Mouse (Mus musculus) thymus, postnatal 14 days (tissue): ENCODE measurements around the gene Tlr9.

ENCODE experiments used
- DNase-seq: peaks from one replicate; pipeline ENCODE4 v3.0.0; 2021

The Tlr9 gene

GRCm38 (mm10) chr9:106203990-106204851 lies 18.2 kb upstream of the Tlr9 start:
- peak; percentile 57 for DNase-seq

- DNase-seq = no peak
Observed at GRCm38 (mm10) chr9:106205713-106206290, 16.6 kb upstream of the Tlr9 start.

GRCm38 (mm10) chr9:106206515-106206914 lies 15.9 kb upstream of the Tlr9 start:
- no peak for DNase-seq

GRCm38 (mm10) chr9:106208181-106208580 lies 14.2 kb upstream of the Tlr9 start:
- no peak for DNase-seq

GRCm38 (mm10) chr9:106209954-106210353 lies 12.4 kb upstream of the Tlr9 start:
- DNase-seq = no peak

GRCm38 (mm10) chr9:106210853-106211609 lies 11.4 kb upstream of the Tlr9 start:
- peak; percentile 73 for DNase-seq

- peak; percentile 90 for DNase-seq
Observed at GRCm38 (mm10) chr9:106211680-106212593, 10.5 kb upstream of the Tlr9 start.

- no peak for DNase-seq
Observed at GRCm38 (mm10) chr9:106212594-106212981, 9.8 kb upstream of the Tlr9 start.

- DNase-seq = no peak
Observed at GRCm38 (mm10) chr9:106215341-106216125, 6.9 kb upstream of the Tlr9 start.

- no peak for DNase-seq
Observed at GRCm38 (mm10) chr9:106216971-106217370, 5.4 kb upstream of the Tlr9 start.

- DNase-seq = no peak
Observed at GRCm38 (mm10) chr9:106220894-106221523, 1.4 kb upstream of the Tlr9 start.

- DNase-seq = no peak
Observed at GRCm38 (mm10) chr9:106222994-106223393, 596 bp downstream of the Tlr9 start.

GRCm38 (mm10) chr9:106225469-106226150 lies 3.2 kb downstream of the Tlr9 start:
- no peak for DNase-seq

GRCm38 (mm10) chr9:106226151-106226682 lies 3.8 kb downstream of the Tlr9 start:
- no peak for DNase-seq

GRCm38 (mm10) chr9:106227790-106228429 lies 5.5 kb downstream of the Tlr9 start:
- DNase-seq = no peak

GRCm38 (mm10) chr9:106230051-106230733 lies 7.8 kb downstream of the Tlr9 start:
- DNase-seq = no peak

- no peak for DNase-seq
Observed at GRCm38 (mm10) chr9:106230734-106231106, 8.3 kb downstream of the Tlr9 start.

GRCm38 (mm10) chr9:106231220-106231619 lies 8.8 kb downstream of the Tlr9 start:
- no peak for DNase-seq

GRCm38 (mm10) chr9:106231816-106232215 lies 9.4 kb downstream of the Tlr9 start:
- no peak for DNase-seq
